Mouse (Mus musculus) kidney, adult 2 months (tissue): ENCODE measurements around the gene Hes2. TPM values are rescaled to one million over a fixed set of nuclear protein-coding genes. Genes with fewer than 3 reads are reported as not detected.
A peak's percentile ranks its signal among the peaks of the same experiment; 100 is the strongest.

Experiments used
- DNase-seq: peaks from one replicate; pipeline ENCODE4 v3.0.0; 2021
- H3K27ac ChIP-seq: fragments of 200-500 bp; 2 replicates; pipeline ENCODE4 v1.5.1; 2012; ENCODE audit warnings: low read depth, low read length, control low read depth, inconsistent platforms; ENCODE audit not compliant: insufficient read depth
- H3K27me3 ChIP-seq: fragments of 200-500 bp; replicated peaks from 2 replicates; pipeline ENCODE4 v1.6.1; 2012; ENCODE audit warnings: mild to moderate bottlenecking, moderate library complexity, low read length, inconsistent platforms; ENCODE audit not compliant: control insufficient read depth, insufficient read depth
- H3K36me3 ChIP-seq: fragments of 200-500 bp; 2 replicates; pipeline ENCODE4 v1.6.1; 2012; ENCODE audit warnings: mild to moderate bottlenecking, moderate library complexity, low read length, inconsistent platforms; ENCODE audit not compliant: control insufficient read depth, insufficient read depth
- H3K4me1 ChIP-seq: fragments of 200-500 bp; 2 replicates; pipeline ENCODE4 v1.6.1; 2011; ENCODE audit warnings: low read length; ENCODE audit not compliant: control insufficient read depth, insufficient read depth
- H3K4me3 ChIP-seq: fragments of 200-500 bp; 2 replicates; pipeline ENCODE4 v1.5.1; 2011; ENCODE audit warnings: mild to moderate bottlenecking, low read depth, low read length, control low read depth; ENCODE audit not compliant: insufficient read depth
- CTCF ChIP-seq: fragments of 200-500 bp; conservative IDR thresholded peaks from 2 replicates; pipeline ENCODE4 v1.5.1; 2011; ENCODE audit warnings: low read depth, mild to moderate bottlenecking, control low read depth, low read length, moderate library complexity, mixed read lengths; ENCODE audit not compliant: insufficient read depth, insufficient read length
- POLR2A ChIP-seq: fragments of 200-500 bp; IDR thresholded peaks from one replicate; pipeline ENCODE4 v1.6.1; 2011; ENCODE audit warnings: low read depth, low read length, control low read depth
- WGBS: fragments of 180-500 bp; shearing (Covaris S2); methylation state at CpG from one replicate; pipeline ENCODE4 v1.1.7; 2018; 5-methylcytosine and 5-hydroxymethylcytosine counted together
- polyA plus RNA-seq: library from polyadenylated mRNA; depleted of rRNA; stranded (reverse); fragments of >200 nt; gene quantifications from 2 replicates; pipeline ENCODE4 v1.2.3, GENCODE M21; 2012

Gene Hes2
- polyA plus RNA-seq, 1 experiment = 1.0 TPM

DNA sequence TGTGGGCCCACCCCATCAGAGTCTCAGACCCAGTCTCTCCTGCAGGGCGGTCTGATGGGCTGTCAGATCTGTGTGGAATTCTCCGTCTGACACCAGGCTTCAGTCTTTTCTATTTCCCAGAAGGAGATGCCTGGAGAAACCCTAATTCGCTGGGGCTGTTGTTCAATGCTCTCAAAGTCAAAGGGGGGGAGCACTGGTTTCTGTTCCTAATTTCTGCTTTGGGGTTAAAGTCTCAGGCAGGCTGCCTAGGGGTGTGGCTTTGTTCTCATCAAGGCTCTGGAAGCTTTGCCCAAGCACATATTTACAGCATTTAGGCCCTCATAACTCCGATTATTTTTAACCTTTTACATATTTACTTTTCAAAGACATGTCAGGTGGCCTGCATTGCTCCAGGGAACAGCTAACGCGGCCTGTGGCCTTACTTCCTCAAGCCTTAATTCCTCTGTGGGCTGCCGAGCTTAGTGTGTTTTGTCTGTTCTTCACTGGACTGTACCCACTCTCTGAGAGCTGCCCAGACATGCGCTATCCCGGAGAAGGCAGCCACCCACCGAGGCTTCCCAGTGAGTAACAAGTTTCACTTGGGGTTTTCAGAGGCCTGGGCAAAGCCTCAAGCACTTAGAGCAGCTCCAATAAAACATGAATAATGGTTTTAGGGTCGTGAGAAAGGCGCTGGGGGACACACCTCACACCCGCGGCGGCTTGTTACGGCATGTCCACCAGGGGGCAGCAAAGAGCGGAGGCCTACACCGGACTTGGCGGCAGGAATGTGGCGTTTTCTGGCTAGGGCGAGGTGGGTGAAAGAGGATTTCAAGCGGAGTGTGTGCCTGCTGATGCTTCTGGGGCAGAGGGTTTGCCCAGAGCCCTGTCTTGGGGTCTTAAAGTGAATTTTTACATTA, 6.6 kb downstream of the Hes2 start:
- 17% methylated on average over 22 of the region's 22 CpGs for WGBS
- Histone ChIP-seq H3K4me3 (no peak overlapping the region), H3K27me3 (no peaks in the 10 kb centered on the region), H3K27ac (no peak overlapping the region), H3K36me3 (no peaks in the 10 kb centered on the region), H3K4me1 (peaks cover 10% of the 10 kb centered on the region)
- TF ChIP-seq CTCF = peak; percentile 78
- no peak for TF ChIP-seq POLR2A
- peak; percentile 69 for DNase-seq

DNA sequence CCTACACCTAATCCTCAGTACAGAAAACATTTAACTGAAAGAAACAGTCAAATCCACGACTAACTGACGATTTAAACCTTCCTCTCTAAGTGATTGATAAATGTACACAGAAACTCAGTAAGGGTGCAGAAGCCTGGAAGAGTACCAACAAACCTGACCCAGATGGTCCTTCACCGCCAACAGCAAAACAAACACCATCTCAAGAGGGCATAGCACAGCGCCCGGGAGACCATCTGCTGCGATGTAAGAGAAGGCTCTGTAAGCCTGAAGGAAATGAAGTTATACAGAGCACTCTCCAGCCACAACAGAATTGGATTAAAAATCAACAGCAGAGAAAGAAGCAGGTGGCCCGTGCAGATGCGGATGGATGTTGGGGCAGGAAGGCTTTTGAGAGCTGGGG, 9.4 kb downstream of the Hes2 start:
- 47% methylated on average over 8 of the region's 8 CpGs for WGBS
- no peak for TF ChIP-seq CTCF
- no peak for TF ChIP-seq POLR2A
- no peak for DNase-seq

DNA sequence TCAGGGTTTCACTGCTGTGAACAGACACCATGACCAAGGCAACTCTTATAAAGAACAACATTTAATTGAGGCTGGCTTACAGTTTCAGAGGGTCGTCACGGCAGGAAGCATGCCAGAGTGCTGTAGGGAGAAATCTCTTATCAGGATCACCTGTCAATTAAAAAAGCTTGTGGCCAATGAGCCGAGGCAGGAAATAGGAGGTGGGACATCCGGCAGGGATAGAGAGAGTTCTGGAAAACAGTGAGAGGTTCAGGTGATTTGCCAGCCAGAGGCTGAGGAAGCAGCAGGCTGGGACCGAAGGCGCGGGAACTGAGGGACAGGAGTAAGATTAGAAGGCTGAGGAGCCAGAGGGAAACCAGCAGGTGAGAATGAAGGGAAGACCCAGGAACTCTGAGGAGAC, 10.4 kb downstream of the Hes2 start:
- H3K27me3 ChIP-seq = no peaks in the 10 kb centered on the region
- no peak overlapping the region for H3K27ac ChIP-seq
- no peak for DNase-seq
- no peaks in the 10 kb centered on the region for H3K36me3 ChIP-seq
- H3K4me3 ChIP-seq = no peak overlapping the region
- 77% methylated on average over 7 of the region's 7 CpGs for WGBS
- no peaks in the 10 kb centered on the region for H3K4me1 ChIP-seq
- no peak for TF ChIP-seq POLR2A
- TF ChIP-seq CTCF = no peak

More for the DNA sequence above, 9.4 kb downstream of the Hes2 start:
- H3K4me3 ChIP-seq = no peak overlapping the region
- no peaks in the 10 kb centered on the region for H3K4me1 ChIP-seq
- H3K27me3 ChIP-seq = no peaks in the 10 kb centered on the region
- H3K27ac ChIP-seq = no peak overlapping the region
- H3K36me3 ChIP-seq = no peaks in the 10 kb centered on the region

DNA sequence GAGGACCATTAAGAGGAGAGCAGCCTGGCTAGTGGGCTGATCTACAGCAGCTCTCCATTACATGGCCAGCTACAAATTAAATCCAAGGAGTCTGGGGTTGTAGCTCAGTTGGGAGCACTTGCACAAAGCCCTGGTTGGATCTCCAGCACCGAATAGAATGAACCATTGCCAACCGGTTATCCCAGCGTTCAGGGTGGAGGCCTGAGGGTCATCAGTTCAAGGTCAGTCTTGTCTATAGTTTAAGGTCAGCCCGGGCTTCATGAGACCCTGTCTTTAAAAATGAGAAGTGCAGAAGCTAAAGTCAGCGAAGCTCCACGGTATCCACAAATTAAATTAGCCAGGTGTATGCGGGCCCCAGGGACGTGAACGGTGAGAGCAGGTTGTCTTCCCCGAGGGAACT, 11.6 kb downstream of the Hes2 start:
- no peak overlapping the region for H3K27ac ChIP-seq

DNA sequence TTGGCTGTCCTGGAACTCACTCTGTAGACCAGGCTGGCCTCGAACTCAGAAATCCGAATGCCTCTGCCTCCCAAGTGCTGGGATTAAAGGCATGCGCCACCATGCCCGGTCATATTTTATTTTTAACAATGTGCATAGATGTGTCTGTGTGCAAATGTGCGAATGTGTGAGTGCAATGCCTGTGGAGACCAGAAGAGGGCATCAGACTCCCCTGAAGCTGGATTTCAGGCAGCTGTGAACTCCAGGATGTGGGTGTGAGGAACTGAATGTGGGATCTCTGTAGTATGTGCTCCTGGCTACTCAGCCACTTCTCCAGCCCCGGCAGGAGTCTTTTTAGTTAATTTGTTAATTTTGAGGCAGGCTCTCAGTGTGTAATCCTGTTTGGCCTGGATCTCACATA, 12.9 kb downstream of the Hes2 start:
- TF ChIP-seq POLR2A (no peak), CTCF (peak; percentile 34)
- Histone ChIP-seq H3K4me1 (no peaks in the 10 kb centered on the region), H3K27ac (no peak overlapping the region), H3K27me3 (no peaks in the 10 kb centered on the region), H3K36me3 (no peaks in the 10 kb centered on the region), H3K4me3 (no peak overlapping the region)
- DNase-seq = no peak
- WGBS = 81% methylated on average over 6 of the region's 6 CpGs

More for the DNA sequence above, 11.6 kb downstream of the Hes2 start:
- 86% methylated on average over 10 of the region's 10 CpGs for WGBS
- Histone ChIP-seq H3K27me3 (no peaks in the 10 kb centered on the region), H3K4me1 (no peaks in the 10 kb centered on the region), H3K36me3 (no peaks in the 10 kb centered on the region), H3K4me3 (no peak overlapping the region)
- no peak for TF ChIP-seq CTCF
- TF ChIP-seq POLR2A = no peak
- no peak for DNase-seq

- under 1% methylated on average over 5 of the region's 5 CpGs for WGBS
- Histone ChIP-seq H3K36me3 (no peaks in the 10 kb centered on the region), H3K27me3 (no peaks in the 10 kb centered on the region), H3K4me3 (no peak overlapping the region), H3K4me1 (no peaks in the 10 kb centered on the region; the same call in 1 of the 2 replicates), H3K27ac (no peak overlapping the region)
- TF ChIP-seq CTCF (peak; percentile 99), POLR2A (no peak)
- peak; percentile 88 for DNase-seq
These were observed 14.4 kb downstream of the Hes2 start for GRCm38 (mm10) chr4:152173041-152173440.

GRCm38 (mm10) chr4:152173956-152174355, 15.3 kb downstream of the Hes2 start:
- no peak for DNase-seq
- WGBS = 89% methylated on average over 9 of the region's 9 CpGs
- Histone ChIP-seq H3K27ac (no peak overlapping the region), H3K4me3 (no peak overlapping the region), H3K4me1 (no peaks in the 10 kb centered on the region; the same call in 1 of the 2 replicates), H3K36me3 (no peaks in the 10 kb centered on the region), H3K27me3 (no peaks in the 10 kb centered on the region)
- no peak for TF ChIP-seq POLR2A
- TF ChIP-seq CTCF = no peak
